Mouse (Mus musculus): ENCODE results near the gene Ccr7. TPM values are rescaled to one million over a fixed set of nuclear protein-coding genes. Genes with fewer than 3 reads are reported as not detected.

The Ccr7 gene
- polyA plus RNA-seq, 1 experiment from 2014 or later = 0.14 TPM

GRCm38 (mm10) chr11:99136361-99136760 is 18.5 kb downstream of the Ccr7 start:
- no peaks in the 10 kb centered on the region for H3K36me3 ChIP-seq (ENCODE audit: control insufficient read depth, insufficient read depth)
- no peaks in the 10 kb centered on the region for H3K9me3 ChIP-seq (ENCODE audit: control insufficient read depth)
- no peak overlapping the region for H3K27ac ChIP-seq (ENCODE audit: low read depth, low read length)
- 36% methylated on average over 3 of the region's 3 CpGs for WGBS
- no peak overlapping the region for H3K9ac ChIP-seq (ENCODE audit: low read depth, low read length)
- H3K4me2 ChIP-seq (replicated peaks; ENCODE audit: low read depth) = no peak overlapping the region
- H3K27me3 ChIP-seq (replicated peaks; ENCODE audit: control insufficient read depth, insufficient read depth, low read length) = no peaks in the 10 kb centered on the region
- H3K4me3 ChIP-seq (ENCODE audit: low read depth, low read length) = no peak overlapping the region
- TF ChIP-seq CTCF (IDR thresholded peaks at IDR 0.05; ENCODE audit: low read depth) = no peak
- no peak for ATAC-seq
- H3K4me1 ChIP-seq (replicated peaks; ENCODE audit: control insufficient read depth, insufficient read depth, low read length) = no peaks in the 10 kb centered on the region

- Histone ChIP-seq H3K4me2 (replicated peaks; ENCODE audit: low read depth) (no peak overlapping the region), H3K27ac (ENCODE audit: low read depth, low read length) (no peak overlapping the region), H3K4me3 (ENCODE audit: low read depth, low read length) (no peak overlapping the region), H3K36me3 (ENCODE audit: control insufficient read depth, insufficient read depth) (no peaks in the 10 kb centered on the region), H3K9me3 (ENCODE audit: control insufficient read depth) (no peaks in the 10 kb centered on the region), H3K9ac (ENCODE audit: low read depth, low read length) (no peak overlapping the region), H3K27me3 (replicated peaks; ENCODE audit: control insufficient read depth, insufficient read depth, low read length) (no peaks in the 10 kb centered on the region), H3K4me1 (replicated peaks; ENCODE audit: control insufficient read depth, insufficient read depth, low read length) (no peaks in the 10 kb centered on the region)
- no peak for ATAC-seq
- TF ChIP-seq CTCF (IDR thresholded peaks at IDR 0.05; ENCODE audit: low read depth) = no peak
- 74% methylated on average over 8 of the region's 8 CpGs for WGBS
Observed at GRCm38 (mm10) chr11:99135047-99135440, 19.8 kb downstream of the Ccr7 start.

GRCm38 (mm10) chr11:99134266-99135046 is 20.4 kb downstream of the Ccr7 start:
- 49% methylated on average over 15 of the region's 15 CpGs for WGBS
- no peak for TF ChIP-seq CTCF (IDR thresholded peaks at IDR 0.05; ENCODE audit: low read depth)
- no peaks in the 10 kb centered on the region for H3K9me3 ChIP-seq (ENCODE audit: control insufficient read depth)
- no peaks in the 10 kb centered on the region for H3K27me3 ChIP-seq (replicated peaks; ENCODE audit: control insufficient read depth, insufficient read depth, low read length)
- no peak overlapping the region for H3K9ac ChIP-seq (ENCODE audit: low read depth, low read length)
- no peaks in the 10 kb centered on the region for H3K4me1 ChIP-seq (replicated peaks; ENCODE audit: control insufficient read depth, insufficient read depth, low read length)
- H3K4me3 ChIP-seq (ENCODE audit: low read depth, low read length) = no peak overlapping the region
- ATAC-seq = no peak
- H3K4me2 ChIP-seq (replicated peaks; ENCODE audit: low read depth) = no peak overlapping the region
- H3K36me3 ChIP-seq (ENCODE audit: control insufficient read depth, insufficient read depth) = no peaks in the 10 kb centered on the region
- no peak overlapping the region for H3K27ac ChIP-seq (ENCODE audit: low read depth, low read length)

GRCm38 (mm10) chr11:99133285-99133897 is 21.5 kb downstream of the Ccr7 start:
- no peak overlapping the region for H3K4me2 ChIP-seq (replicated peaks; ENCODE audit: low read depth)
- H3K36me3 ChIP-seq (ENCODE audit: control insufficient read depth, insufficient read depth) = no peaks in the 10 kb centered on the region
- ATAC-seq = no peak
- no peaks in the 10 kb centered on the region for H3K27me3 ChIP-seq (replicated peaks; ENCODE audit: control insufficient read depth, insufficient read depth, low read length)
- WGBS = 37% methylated on average over 5 of the region's 5 CpGs
- H3K4me1 ChIP-seq (replicated peaks; ENCODE audit: control insufficient read depth, insufficient read depth, low read length) = no peaks in the 10 kb centered on the region
- H3K27ac ChIP-seq (ENCODE audit: low read depth, low read length) = 0 out of 2 replicates have a peak overlapping the region, but pooled peaks have one; percentile 5
- H3K4me3 ChIP-seq (ENCODE audit: low read depth, low read length) = no peak overlapping the region
- no peak overlapping the region for H3K9ac ChIP-seq (ENCODE audit: low read depth, low read length)
- no peaks in the 10 kb centered on the region for H3K9me3 ChIP-seq (ENCODE audit: control insufficient read depth)
- TF ChIP-seq CTCF (IDR thresholded peaks at IDR 0.05; ENCODE audit: low read depth) = no peak

- Histone ChIP-seq H3K4me1 (replicated peaks; ENCODE audit: control insufficient read depth, insufficient read depth, low read length) (peaks cover under 1% of the 10 kb centered on the region; the same call in 1 of the 2 replicates), H3K4me2 (replicated peaks; ENCODE audit: low read depth) (peak overlapping the region; percentile 37), H3K27ac (ENCODE audit: low read depth, low read length) (peak overlapping the region; percentile 35; the same call in 1 of the 2 replicates), H3K9ac (ENCODE audit: low read depth, low read length) (no peak overlapping the region), H3K36me3 (ENCODE audit: control insufficient read depth, insufficient read depth) (no peaks in the 10 kb centered on the region), H3K27me3 (replicated peaks; ENCODE audit: control insufficient read depth, insufficient read depth, low read length) (no peaks in the 10 kb centered on the region), H3K4me3 (ENCODE audit: low read depth, low read length) (no peak overlapping the region), H3K9me3 (ENCODE audit: control insufficient read depth) (no peaks in the 10 kb centered on the region)
- WGBS = 16% methylated on average over 11 of the region's 11 CpGs
- ATAC-seq = peak; percentile 29; the same call in 1 of the 2 replicates
- TF ChIP-seq CTCF (IDR thresholded peaks at IDR 0.05; ENCODE audit: low read depth) = no peak
Observed at GRCm38 (mm10) chr11:99132091-99132730, 22.7 kb downstream of the Ccr7 start.

- no peak for TF ChIP-seq CTCF (IDR thresholded peaks at IDR 0.05; ENCODE audit: low read depth)
- Histone ChIP-seq H3K4me2 (replicated peaks; ENCODE audit: low read depth) (peak overlapping the region; percentile 37; the same call in 1 of the 2 replicates), H3K4me1 (replicated peaks; ENCODE audit: control insufficient read depth, insufficient read depth, low read length) (peaks cover 7% of the 10 kb centered on the region; the same call in 1 of the 2 replicates), H3K27ac (ENCODE audit: low read depth, low read length) (no peak overlapping the region), H3K27me3 (replicated peaks; ENCODE audit: control insufficient read depth, insufficient read depth, low read length) (no peaks in the 10 kb centered on the region), H3K9me3 (ENCODE audit: control insufficient read depth) (no peaks in the 10 kb centered on the region), H3K9ac (ENCODE audit: low read depth, low read length) (no peak overlapping the region), H3K4me3 (ENCODE audit: low read depth, low read length) (no peak overlapping the region), H3K36me3 (ENCODE audit: control insufficient read depth, insufficient read depth) (no peaks in the 10 kb centered on the region)
- WGBS = 45% methylated on average over 12 of the region's 12 CpGs
- no peak for ATAC-seq
Observed at GRCm38 (mm10) chr11:99131463-99131840, 23.4 kb downstream of the Ccr7 start.

Data from intestine, postnatal 0 days (tissue).